Mouse (Mus musculus) kidney, postnatal 14 days (tissue): ENCODE results near the gene Wfdc2.

ENCODE experiments used
- DNase-seq: peaks from one replicate; pipeline ENCODE4 v3.0.0; 2022; ENCODE audit warnings: mixed read lengths

Gene Wfdc2

GRCm38 (mm10) chr2:164562391-164563188 lies at the start of gene Wfdc2:
Wfdc2 (plus strand) TSS chr2:164562413.
- DNase-seq = peak; percentile 82

GRCm38 (mm10) chr2:164513389-164513788 lies 48.8 kb upstream of the Wfdc2 start:
- peak; percentile 67 for DNase-seq

- DNase-seq = no peak
Observed at GRCm38 (mm10) chr2:164514916-164515315, 47.3 kb upstream of the Wfdc2 start.

GRCm38 (mm10) chr2:164515897-164516296 lies 46.3 kb upstream of the Wfdc2 start:
- DNase-seq = no peak

GRCm38 (mm10) chr2:164516592-164516991 lies 45.6 kb upstream of the Wfdc2 start:
- no peak for DNase-seq

- DNase-seq = peak; percentile 70
Observed at GRCm38 (mm10) chr2:164517485-164518221, 44.6 kb upstream of the Wfdc2 start.

- DNase-seq = no peak
Observed at GRCm38 (mm10) chr2:164518266-164519170, 43.7 kb upstream of the Wfdc2 start.

- DNase-seq = no peak
Observed at GRCm38 (mm10) chr2:164519171-164519526, 43.1 kb upstream of the Wfdc2 start.

- DNase-seq = peak; percentile 78
Observed at GRCm38 (mm10) chr2:164520782-164521181, 41.4 kb upstream of the Wfdc2 start.

GRCm38 (mm10) chr2:164521841-164522240 lies 40.4 kb upstream of the Wfdc2 start:
- DNase-seq = no peak

- no peak for DNase-seq
Observed at GRCm38 (mm10) chr2:164522280-164522679, 39.9 kb upstream of the Wfdc2 start.

- no peak for DNase-seq
Observed at GRCm38 (mm10) chr2:164523301-164523773, 38.9 kb upstream of the Wfdc2 start.

GRCm38 (mm10) chr2:164528557-164528956 lies 33.7 kb upstream of the Wfdc2 start:
- DNase-seq = no peak

GRCm38 (mm10) chr2:164531169-164531568 lies 31.0 kb upstream of the Wfdc2 start:
- peak; percentile 79 for DNase-seq

GRCm38 (mm10) chr2:164534315-164534714 lies 27.9 kb upstream of the Wfdc2 start:
- DNase-seq = no peak

- no peak for DNase-seq
Observed at GRCm38 (mm10) chr2:164537003-164537402, 25.2 kb upstream of the Wfdc2 start.

- DNase-seq = peak; percentile 31
Observed at GRCm38 (mm10) chr2:164540652-164541427, 21.4 kb upstream of the Wfdc2 start.

- no peak for DNase-seq
Observed at GRCm38 (mm10) chr2:164542132-164542531, 20.1 kb upstream of the Wfdc2 start.

- no peak for DNase-seq
Observed at GRCm38 (mm10) chr2:164542598-164542997, 19.6 kb upstream of the Wfdc2 start.

GRCm38 (mm10) chr2:164543745-164544144 lies 18.5 kb upstream of the Wfdc2 start:
- peak; percentile 68 for DNase-seq

GRCm38 (mm10) chr2:164544454-164545097 lies 17.6 kb upstream of the Wfdc2 start:
- no peak for DNase-seq

GRCm38 (mm10) chr2:164549338-164549737 lies 12.9 kb upstream of the Wfdc2 start:
- no peak for DNase-seq
